Mouse (Mus musculus) forebrain, embryonic 11.5 days (tissue): ENCODE data around the gene Pirt. TPM values are rescaled to one million over a fixed set of nuclear protein-coding genes. Genes with fewer than 3 reads are reported as not detected.

ENCODE experiments used
- ATAC-seq: fragments of 200-750 bp; cut with Nextera tagmentation; replicated peaks from 2 replicates; pipeline ENCODE4 v1.8.0; 2017; ENCODE audit warnings: moderate TSS enrichment; ENCODE audit not compliant: low FRiP score
- DNase-seq: peaks from one replicate; pipeline ENCODE4 v3.0.0-alpha.2; 2017; ENCODE audit warnings: low spot score
- H3K27ac ChIP-seq: fragments of 300-500 bp; sonication (generic); 2 replicates; pipeline ENCODE4 v1.5.1; 2014; ENCODE audit warnings: low read depth, low read length
- H3K27me3 ChIP-seq: fragments of 300-500 bp; sonication (generic); 2 replicates; pipeline ENCODE4 v1.6.1; 2014; ENCODE audit warnings: mild to moderate bottlenecking, low read length, mixed read lengths; ENCODE audit not compliant: control insufficient read depth, insufficient read depth
- H3K36me3 ChIP-seq: fragments of 300-500 bp; sonication (generic); 2 replicates; pipeline ENCODE4 v1.6.1; 2014; ENCODE audit warnings: mild to moderate bottlenecking, low read length, moderate library complexity, mixed read lengths; ENCODE audit not compliant: control insufficient read depth, insufficient read depth
- H3K4me1 ChIP-seq: fragments of 300-500 bp; sonication (generic); replicated peaks from 2 replicates; pipeline ENCODE4 v1.6.1; 2014; ENCODE audit warnings: low read length, mixed read lengths; ENCODE audit not compliant: control insufficient read depth, insufficient read depth
- H3K4me2 ChIP-seq: fragments of 300-500 bp; sonication (generic); 2 replicates; pipeline ENCODE4 v1.6.1; 2014; ENCODE audit warnings: low read depth, mild to moderate bottlenecking, low read length, moderate library complexity, mixed read lengths; ENCODE audit not compliant: severe bottlenecking
- H3K4me3 ChIP-seq: fragments of 300-500 bp; sonication (generic); 2 replicates; pipeline ENCODE4 v1.5.1; 2014; ENCODE audit warnings: low read depth, low read length
- H3K9ac ChIP-seq: fragments of 300-500 bp; sonication (generic); 2 replicates; pipeline ENCODE4 v1.6.1; 2014; ENCODE audit warnings: low read length
- H3K9me3 ChIP-seq: fragments of 300-500 bp; sonication (generic); 2 replicates; pipeline ENCODE4 v1.6.1; 2016; ENCODE audit warnings: low read length, mixed read lengths; ENCODE audit not compliant: control insufficient read depth
- WGBS: fragments of 180-500 bp; shearing (Covaris S2); extraction: QIAGEN DNeasy Blood & Tissue Kit; methylation state at CpG from one replicate; pipeline ENCODE4 v1.1.7; 2014; 5-methylcytosine and 5-hydroxymethylcytosine counted together
- polyA plus RNA-seq: library from polyadenylated mRNA; unstranded; fragments of >200 nt; fragmentation: Nextera tagmentation; extraction: Ambion mirVana; gene quantifications from 2 replicates; pipeline ENCODE4 v1.2.1, GENCODE M21; 2014

Pirt gene
- 0.31 and 0.43 TPM in 2 replicates for polyA plus RNA-seq

DNA sequence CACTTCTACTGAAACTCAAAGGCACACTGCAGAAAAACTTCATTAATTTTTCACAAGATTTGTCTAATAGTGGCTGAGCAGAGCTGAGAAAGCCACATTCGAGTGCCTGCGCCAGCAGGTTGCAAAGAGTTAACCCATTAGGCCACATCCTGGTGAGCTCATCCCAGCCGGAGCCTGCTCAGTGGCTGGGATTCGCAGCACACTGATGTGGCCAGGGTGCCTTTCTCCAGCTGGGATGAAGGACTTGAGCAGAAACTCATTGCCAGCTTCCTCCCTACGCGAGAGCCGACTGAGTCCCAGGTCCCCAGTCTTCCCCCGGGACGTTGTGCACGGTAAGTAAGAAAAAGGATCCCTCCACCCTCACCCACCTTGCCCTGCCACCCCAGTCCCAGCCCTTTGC, at the start of gene Pirt:
Gene Pirt (plus strand): TSS at position 171 of the 400 bp plus-strand sequence.
- WGBS: 44% methylated on average over 10 of the region's 10 CpGs
- no peaks in the 10 kb centered on the region for H3K27me3 ChIP-seq
- no peak within 1 kb of the TSS for H3K4me2 ChIP-seq
- H3K9me3 ChIP-seq: no peaks in the 10 kb centered on the region
- ATAC-seq: no peak
- no peaks in the 10 kb centered on the region for H3K4me1 ChIP-seq
- no peak for DNase-seq
- H3K9ac ChIP-seq: no peak within 1 kb of the TSS
- H3K4me3 ChIP-seq: no peak within 1 kb of the TSS
- H3K36me3 ChIP-seq: no peaks in the 10 kb centered on the region
- H3K27ac ChIP-seq: no peak within 1 kb of the TSS

GRCm38 (mm10) chr11:66871701-66872100, 40.1 kb upstream of the Pirt start:
- 8% methylated on average over 5 of the region's 5 CpGs for WGBS
- no peak for DNase-seq
- H3K4me2 ChIP-seq: no peak overlapping the region
- ATAC-seq: no peak
- no peak overlapping the region for H3K4me3 ChIP-seq
- no peak overlapping the region for H3K9ac ChIP-seq
- no peaks in the 10 kb centered on the region for H3K36me3 ChIP-seq
- no peaks in the 10 kb centered on the region for H3K4me1 ChIP-seq
- H3K27ac ChIP-seq: no peak overlapping the region
- H3K9me3 ChIP-seq: no peaks in the 10 kb centered on the region
- no peaks in the 10 kb centered on the region for H3K27me3 ChIP-seq

DNA sequence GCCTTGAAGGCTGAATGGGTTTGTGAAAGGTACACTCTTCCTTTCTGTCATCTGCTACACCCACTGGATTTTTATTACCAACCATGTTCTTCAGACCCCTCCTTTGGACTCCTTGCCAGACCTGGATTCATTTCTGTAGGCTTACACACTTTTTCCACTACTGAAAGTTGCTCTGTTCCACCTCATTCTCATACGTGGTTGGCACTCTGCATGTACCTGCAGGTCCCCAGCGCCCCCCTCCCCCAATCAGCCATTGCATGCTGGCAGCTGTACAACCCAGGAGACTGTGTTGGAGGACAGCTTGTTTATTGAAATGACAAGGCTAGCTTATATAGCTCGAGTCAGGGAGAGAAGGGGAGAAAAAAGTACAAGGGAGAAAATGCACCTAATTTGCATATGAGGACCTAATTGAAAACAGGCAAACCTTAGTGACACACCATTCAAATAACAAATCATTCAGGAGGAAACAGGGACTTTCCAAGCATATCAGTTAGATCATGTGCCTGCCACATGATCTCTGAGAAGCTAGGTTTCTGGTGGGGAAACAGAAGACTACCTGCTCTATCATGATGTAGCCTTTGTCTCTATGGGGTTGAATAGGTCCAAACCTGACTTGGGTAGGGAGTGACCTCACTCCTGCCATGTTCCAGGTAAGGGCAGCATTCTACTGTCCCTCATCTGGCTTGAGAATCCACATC, 38.9 kb upstream of the Pirt start:
- no peaks in the 10 kb centered on the region for H3K36me3 ChIP-seq
- no peak overlapping the region for H3K4me3 ChIP-seq
- ATAC-seq (no peak), DNase-seq (no peak)
- WGBS: 81% methylated on average over 3 of the region's 3 CpGs
- no peaks in the 10 kb centered on the region for H3K4me1 ChIP-seq
- H3K9me3 ChIP-seq: no peaks in the 10 kb centered on the region
- H3K27ac ChIP-seq: no peak overlapping the region
- H3K9ac ChIP-seq: no peak overlapping the region
- H3K27me3 ChIP-seq: no peaks in the 10 kb centered on the region
- no peak overlapping the region for H3K4me2 ChIP-seq

GRCm38 (mm10) chr11:66881291-66881690, 30.5 kb upstream of the Pirt start:
- Histone ChIP-seq H3K4me1 (no peaks in the 10 kb centered on the region), H3K27me3 (no peaks in the 10 kb centered on the region), H3K27ac (no peak overlapping the region), H3K4me2 (no peak overlapping the region), H3K9me3 (no peaks in the 10 kb centered on the region), H3K4me3 (no peak overlapping the region), H3K9ac (no peak overlapping the region), H3K36me3 (no peaks in the 10 kb centered on the region)
- 68% methylated on average over 2 of the region's 2 CpGs for WGBS
- no peak for DNase-seq
- no peak for ATAC-seq

DNA sequence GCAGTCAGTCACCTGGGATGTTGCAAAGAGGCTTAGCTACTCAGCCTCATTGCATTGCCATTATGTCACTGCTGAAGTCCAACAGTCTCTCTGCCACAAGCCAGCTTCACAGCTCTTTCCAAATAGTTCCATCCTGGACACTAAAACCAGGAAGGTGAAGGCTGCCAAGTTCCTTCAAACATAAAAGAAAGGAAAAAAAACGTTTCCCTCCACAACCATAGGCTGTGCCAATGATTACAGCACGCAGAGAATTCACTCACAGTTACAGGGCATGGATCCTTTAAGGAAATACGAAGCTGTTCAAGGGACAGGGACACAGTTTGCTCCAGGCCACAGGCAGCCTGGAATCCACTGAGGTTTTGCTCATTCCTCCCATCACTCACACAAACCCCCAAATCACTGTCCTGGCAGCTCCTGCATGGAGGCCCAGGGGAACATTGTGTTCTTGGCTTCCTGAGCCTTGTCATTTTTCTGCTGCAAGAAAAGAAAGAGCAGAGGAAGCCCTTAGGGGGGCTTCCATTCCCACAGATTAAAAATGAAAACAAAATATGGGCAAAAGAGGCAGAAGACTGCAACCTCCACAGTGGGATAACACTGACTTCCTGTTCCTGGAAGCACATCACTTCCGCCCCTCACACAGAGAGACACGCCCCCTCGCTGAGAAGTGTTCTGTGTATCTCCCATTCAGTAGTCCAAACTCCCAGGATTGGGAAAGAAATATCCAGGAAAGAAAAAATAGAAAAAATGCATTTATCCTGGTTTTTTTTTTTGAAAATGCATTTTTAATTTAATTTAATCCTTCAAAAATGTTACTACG, 29.3 kb upstream of the Pirt start:
- H3K4me1 ChIP-seq: no peaks in the 10 kb centered on the region
- no peak overlapping the region for H3K27ac ChIP-seq
- H3K9me3 ChIP-seq: no peaks in the 10 kb centered on the region
- no peaks in the 10 kb centered on the region for H3K27me3 ChIP-seq
- WGBS: 83% methylated on average over 7 of the region's 7 CpGs
- ATAC-seq (no peak), DNase-seq (no peak)
- H3K4me3 ChIP-seq: no peak overlapping the region
- no peak overlapping the region for H3K9ac ChIP-seq
- no peaks in the 10 kb centered on the region for H3K36me3 ChIP-seq
- no peak overlapping the region for H3K4me2 ChIP-seq

DNA sequence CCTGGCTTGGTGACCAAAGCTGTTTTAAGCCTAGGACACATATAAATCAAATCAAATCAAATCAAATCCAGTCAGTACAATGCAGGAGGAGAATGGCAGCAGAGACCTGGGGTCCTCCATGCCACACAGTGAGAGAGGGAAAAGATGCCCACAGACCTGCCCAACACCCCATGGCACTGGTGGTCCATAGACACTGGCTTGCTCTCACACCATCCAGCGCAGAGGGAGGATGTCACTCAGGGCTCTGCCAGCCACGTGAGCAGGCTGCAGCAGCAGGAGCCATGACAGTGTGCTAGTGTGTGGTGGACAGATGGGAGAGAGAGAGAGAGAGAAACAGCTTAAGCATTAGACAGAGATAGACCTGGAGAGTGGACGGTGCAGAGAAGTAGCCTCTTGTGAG, 19.2 kb upstream of the Pirt start:
- H3K9me3 ChIP-seq: no peaks in the 10 kb centered on the region
- H3K27ac ChIP-seq: no peak overlapping the region
- H3K36me3 ChIP-seq: no peaks in the 10 kb centered on the region
- no peak overlapping the region for H3K4me3 ChIP-seq
- no peaks in the 10 kb centered on the region for H3K4me1 ChIP-seq
- DNase-seq: no peak
- H3K4me2 ChIP-seq: no peak overlapping the region
- H3K9ac ChIP-seq: no peak overlapping the region
- WGBS: 66% methylated on average over 3 of the region's 3 CpGs
- no peaks in the 10 kb centered on the region for H3K27me3 ChIP-seq
- no peak for ATAC-seq

DNA sequence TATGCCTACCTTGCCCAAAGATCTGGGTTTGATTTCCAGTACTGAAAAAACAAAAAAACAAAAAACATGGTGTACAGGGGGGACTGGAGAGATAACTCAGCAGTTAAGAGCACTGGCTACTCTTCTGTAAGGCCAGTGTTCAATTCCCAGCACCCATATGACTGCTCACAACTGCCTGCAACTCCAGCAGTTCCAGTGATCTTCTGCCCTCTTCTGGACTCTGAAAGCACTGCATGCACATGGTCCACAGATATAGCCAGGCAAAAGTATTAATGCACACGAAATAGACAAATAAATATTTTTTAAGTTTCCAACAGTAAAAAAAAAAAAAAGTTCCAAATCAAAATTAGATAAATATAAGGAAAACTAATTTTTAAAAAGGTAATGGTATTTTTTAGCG, 13.0 kb upstream of the Pirt start:
- Histone ChIP-seq H3K9me3 (no peaks in the 10 kb centered on the region; the same call in 1 of the 2 replicates), H3K27ac (no peak overlapping the region), H3K4me3 (no peak overlapping the region), H3K36me3 (no peaks in the 10 kb centered on the region), H3K4me2 (no peak overlapping the region), H3K27me3 (no peaks in the 10 kb centered on the region), H3K4me1 (no peaks in the 10 kb centered on the region), H3K9ac (no peak overlapping the region)
- ATAC-seq: no peak
- DNase-seq: no peak
- WGBS: 92% methylated on average over 2 of the region's 2 CpGs

- no peaks in the 10 kb centered on the region; the same call in 1 of the 2 replicates for H3K9me3 ChIP-seq
- no peak overlapping the region for H3K4me3 ChIP-seq
- 19% methylated on average over 7 of the region's 7 CpGs for WGBS
- no peaks in the 10 kb centered on the region for H3K36me3 ChIP-seq
- ATAC-seq: peak; percentile 46
- peak; percentile 84 for DNase-seq
- H3K9ac ChIP-seq: no peak overlapping the region
- H3K27me3 ChIP-seq: no peaks in the 10 kb centered on the region
- no peak overlapping the region for H3K4me2 ChIP-seq
- H3K27ac ChIP-seq: no peak overlapping the region
- no peaks in the 10 kb centered on the region for H3K4me1 ChIP-seq
These were observed 12.4 kb upstream of the Pirt start for GRCm38 (mm10) chr11:66899426-66899825.
